Mouse (Mus musculus) limb, embryonic 13.5 days (tissue): ENCODE results near the gene Rnf216. TPM values are rescaled to one million over a fixed set of nuclear protein-coding genes. Genes with fewer than 3 reads are reported as not detected.

Source experiments
- ATAC-seq: fragments of 200-750 bp; cut with Nextera tagmentation; 2 replicates; pipeline ENCODE4 v1.8.0; 2017; ENCODE audit warnings: low read depth, moderate number of reproducible peaks, moderate TSS enrichment; ENCODE audit not compliant: low FRiP score
- H3K27ac ChIP-seq: fragments of 300-500 bp; sonication (generic); 2 replicates; pipeline ENCODE4 v1.5.1; 2015; ENCODE audit warnings: inconsistent platforms, mild to moderate bottlenecking, moderate library complexity
- H3K27me3 ChIP-seq: fragments of 300-500 bp; sonication (generic); 2 replicates; pipeline ENCODE4 v1.6.1; 2015; ENCODE audit warnings: mild to moderate bottlenecking, inconsistent platforms
- H3K36me3 ChIP-seq: fragments of 300-500 bp; sonication (generic); 2 replicates; pipeline ENCODE4 v1.6.1; 2015; ENCODE audit warnings: inconsistent platforms, mild to moderate bottlenecking, moderate library complexity
- H3K4me1 ChIP-seq: fragments of 300-500 bp; sonication (generic); 2 replicates; pipeline ENCODE4 v1.6.1; 2015; ENCODE audit warnings: inconsistent platforms
- H3K4me2 ChIP-seq: fragments of 300-500 bp; sonication (generic); replicated peaks from 2 replicates; pipeline ENCODE4 v1.6.1; 2015; ENCODE audit warnings: inconsistent platforms, mild to moderate bottlenecking, moderate library complexity
- H3K4me3 ChIP-seq: fragments of 300-500 bp; sonication (generic); 2 replicates; pipeline ENCODE4 v1.5.1; 2015; ENCODE audit warnings: moderate library complexity, mild to moderate bottlenecking, inconsistent platforms
- H3K9ac ChIP-seq: fragments of 300-500 bp; sonication (generic); 2 replicates; pipeline ENCODE4 v1.6.1; 2015; ENCODE audit warnings: mild to moderate bottlenecking, inconsistent platforms
- H3K9me3 ChIP-seq: fragments of 300-500 bp; sonication (generic); 2 replicates; pipeline ENCODE4 v1.6.1; 2016; ENCODE audit warnings: inconsistent platforms
- WGBS: fragments of 180-500 bp; shearing (Covaris S2); methylation state at CpG from one replicate; pipeline ENCODE4 v1.1.7; 2015; 5-methylcytosine and 5-hydroxymethylcytosine counted together
- polyA plus RNA-seq: library from polyadenylated mRNA; unstranded; fragments of >200 nt; fragmentation: Nextera tagmentation; extraction: Ambion mirVana; gene quantifications from 2 replicates; pipeline ENCODE4 v1.2.1, GENCODE M21; 2015

The Rnf216 gene
- polyA plus RNA-seq, 1 experiment from 2014 or later = 49.4 TPM

- Histone ChIP-seq H3K27ac (no peak overlapping the region), H3K9ac (no peak overlapping the region), H3K4me2 (no peak overlapping the region), H3K27me3 (no peaks in the 10 kb centered on the region), H3K36me3 (peaks cover 83% of the 10 kb centered on the region), H3K9me3 (no peaks in the 10 kb centered on the region), H3K4me1 (no peaks in the 10 kb centered on the region), H3K4me3 (no peak overlapping the region)
- 67% methylated on average over 4 of the region's 4 CpGs for WGBS
- no peak for ATAC-seq
Measured at GRCm38 (mm10) chr5:143084898-143085297, 27.9 kb downstream of the Rnf216 start.

GRCm38 (mm10) chr5:143079806-143080205 is 33.0 kb downstream of the Rnf216 start:
- Histone ChIP-seq H3K27me3 (no peaks in the 10 kb centered on the region), H3K4me3 (no peak overlapping the region), H3K4me2 (no peak overlapping the region), H3K4me1 (no peaks in the 10 kb centered on the region), H3K9me3 (no peaks in the 10 kb centered on the region), H3K27ac (no peak overlapping the region), H3K36me3 (peaks cover 84% of the 10 kb centered on the region), H3K9ac (no peak overlapping the region)
- ATAC-seq = no peak
- 96% methylated on average over 1 of the region's 1 CpGs for WGBS

GRCm38 (mm10) chr5:143076603-143077143 is 36.1 kb downstream of the Rnf216 start:
- H3K4me2 ChIP-seq = no peak overlapping the region
- no peak overlapping the region for H3K27ac ChIP-seq
- ATAC-seq = no peak
- no peaks in the 10 kb centered on the region for H3K4me1 ChIP-seq
- peaks cover 89% of the 10 kb centered on the region for H3K36me3 ChIP-seq
- WGBS = 92% methylated on average over 3 of the region's 3 CpGs
- H3K9ac ChIP-seq = no peak overlapping the region
- H3K9me3 ChIP-seq = no peaks in the 10 kb centered on the region
- H3K27me3 ChIP-seq = no peaks in the 10 kb centered on the region
- H3K4me3 ChIP-seq = no peak overlapping the region

GRCm38 (mm10) chr5:143075987-143076386 is 36.8 kb downstream of the Rnf216 start:
- H3K36me3 ChIP-seq = peaks cover 84% of the 10 kb centered on the region
- no peak overlapping the region for H3K9ac ChIP-seq
- H3K9me3 ChIP-seq = no peaks in the 10 kb centered on the region
- H3K27ac ChIP-seq = no peak overlapping the region
- no peak overlapping the region for H3K4me2 ChIP-seq
- 95% methylated on average over 2 of the region's 2 CpGs for WGBS
- H3K27me3 ChIP-seq = no peaks in the 10 kb centered on the region
- no peaks in the 10 kb centered on the region for H3K4me1 ChIP-seq
- no peak overlapping the region for H3K4me3 ChIP-seq
- no peak for ATAC-seq

- H3K4me1 ChIP-seq = no peaks in the 10 kb centered on the region
- H3K27me3 ChIP-seq = no peaks in the 10 kb centered on the region
- H3K36me3 ChIP-seq = peaks cover 69% of the 10 kb centered on the region
- no peak for ATAC-seq
- 88% methylated on average over 2 of the region's 2 CpGs for WGBS
- no peaks in the 10 kb centered on the region for H3K9me3 ChIP-seq
- no peak overlapping the region for H3K9ac ChIP-seq
- no peak overlapping the region for H3K4me3 ChIP-seq
- H3K4me2 ChIP-seq = no peak overlapping the region
- H3K27ac ChIP-seq = no peak overlapping the region
Measured at GRCm38 (mm10) chr5:143069048-143069447, 43.7 kb downstream of the Rnf216 start.

GRCm38 (mm10) chr5:143068382-143068781 is 44.4 kb downstream of the Rnf216 start:
- H3K27ac ChIP-seq = no peak overlapping the region
- no peak for ATAC-seq
- 94% methylated on average over 3 of the region's 3 CpGs for WGBS
- H3K36me3 ChIP-seq = peaks cover 69% of the 10 kb centered on the region
- H3K9ac ChIP-seq = no peak overlapping the region
- no peaks in the 10 kb centered on the region for H3K9me3 ChIP-seq
- no peak overlapping the region for H3K4me3 ChIP-seq
- no peak overlapping the region for H3K4me2 ChIP-seq
- no peaks in the 10 kb centered on the region for H3K4me1 ChIP-seq
- H3K27me3 ChIP-seq = no peaks in the 10 kb centered on the region

GRCm38 (mm10) chr5:143066551-143066958 is 46.2 kb downstream of the Rnf216 start:
- Histone ChIP-seq H3K9me3 (no peaks in the 10 kb centered on the region), H3K4me1 (no peaks in the 10 kb centered on the region), H3K27ac (no peak overlapping the region), H3K36me3 (peaks cover 69% of the 10 kb centered on the region), H3K4me3 (no peak overlapping the region), H3K4me2 (no peak overlapping the region), H3K27me3 (no peaks in the 10 kb centered on the region), H3K9ac (no peak overlapping the region)
- no peak for ATAC-seq
- 42% methylated on average over 1 of the region's 1 CpGs for WGBS

- no peak for ATAC-seq
- Histone ChIP-seq H3K27me3 (no peaks in the 10 kb centered on the region), H3K9ac (no peak overlapping the region), H3K36me3 (peaks cover 73% of the 10 kb centered on the region), H3K4me1 (no peaks in the 10 kb centered on the region), H3K9me3 (no peaks in the 10 kb centered on the region), H3K4me2 (no peak overlapping the region), H3K4me3 (no peak overlapping the region), H3K27ac (no peak overlapping the region)
- 97% methylated on average over 1 of the region's 1 CpGs for WGBS
Measured at GRCm38 (mm10) chr5:143066096-143066495, 46.7 kb downstream of the Rnf216 start.

- Histone ChIP-seq H3K4me1 (no peaks in the 10 kb centered on the region), H3K4me2 (no peak overlapping the region), H3K36me3 (peaks cover 81% of the 10 kb centered on the region), H3K9ac (no peak overlapping the region), H3K4me3 (no peak overlapping the region), H3K27ac (no peak overlapping the region), H3K27me3 (no peaks in the 10 kb centered on the region), H3K9me3 (no peaks in the 10 kb centered on the region)
- WGBS = 83% methylated on average over 2 of the region's 2 CpGs
- no peak for ATAC-seq
Measured at GRCm38 (mm10) chr5:143065230-143065629, 47.6 kb downstream of the Rnf216 start.

- H3K27me3 ChIP-seq = no peaks in the 10 kb centered on the region
- WGBS = 88% methylated on average over 3 of the region's 3 CpGs
- peaks cover 86% of the 10 kb centered on the region for H3K36me3 ChIP-seq
- no peak overlapping the region for H3K27ac ChIP-seq
- no peaks in the 10 kb centered on the region for H3K9me3 ChIP-seq
- H3K4me2 ChIP-seq = no peak overlapping the region
- H3K4me1 ChIP-seq = no peaks in the 10 kb centered on the region
- ATAC-seq = no peak
- H3K4me3 ChIP-seq = no peak overlapping the region
- no peak overlapping the region for H3K9ac ChIP-seq
Measured at GRCm38 (mm10) chr5:143062251-143062650, 50.5 kb downstream of the Rnf216 start.

GRCm38 (mm10) chr5:143061511-143061910 is 51.3 kb downstream of the Rnf216 start:
- Histone ChIP-seq H3K9ac (no peak overlapping the region), H3K27me3 (no peaks in the 10 kb centered on the region), H3K9me3 (no peaks in the 10 kb centered on the region), H3K36me3 (peaks cover 85% of the 10 kb centered on the region), H3K4me3 (no peak overlapping the region), H3K4me2 (no peak overlapping the region), H3K27ac (no peak overlapping the region), H3K4me1 (no peaks in the 10 kb centered on the region)
- WGBS = 81% methylated on average over 3 of the region's 3 CpGs
- ATAC-seq = no peak

GRCm38 (mm10) chr5:143060774-143061385 is 51.9 kb downstream of the Rnf216 start:
- peaks cover 86% of the 10 kb centered on the region for H3K36me3 ChIP-seq
- no peak overlapping the region for H3K4me2 ChIP-seq
- no peak overlapping the region for H3K4me3 ChIP-seq
- H3K9ac ChIP-seq = no peak overlapping the region
- no peak overlapping the region for H3K27ac ChIP-seq
- H3K9me3 ChIP-seq = no peaks in the 10 kb centered on the region
- ATAC-seq = no peak
- 44% methylated on average over 2 of the region's 2 CpGs for WGBS
- no peaks in the 10 kb centered on the region for H3K27me3 ChIP-seq
- H3K4me1 ChIP-seq = no peaks in the 10 kb centered on the region

GRCm38 (mm10) chr5:143059958-143060357 is 52.8 kb downstream of the Rnf216 start:
- peaks cover 79% of the 10 kb centered on the region for H3K36me3 ChIP-seq
- no peak for ATAC-seq

More at GRCm38 (mm10) chr5:143059958-143060357, 52.8 kb downstream of the Rnf216 start:
- 73% methylated on average over 1 of the region's 1 CpGs for WGBS
- H3K9me3 ChIP-seq = no peaks in the 10 kb centered on the region
- H3K9ac ChIP-seq = no peak overlapping the region
- H3K27ac ChIP-seq = no peak overlapping the region
- no peaks in the 10 kb centered on the region for H3K4me1 ChIP-seq
- no peaks in the 10 kb centered on the region for H3K27me3 ChIP-seq
- no peak overlapping the region for H3K4me3 ChIP-seq
- H3K4me2 ChIP-seq = no peak overlapping the region
